Mouse (Mus musculus) left cerebral cortex, adult 2 months (tissue): ENCODE measurements around the gene Olfr1412. TPM values are rescaled to one million over a fixed set of nuclear protein-coding genes. Genes with fewer than 3 reads are reported as not detected.

Experiments used
- DNase-seq, 2 experiments: peaks; one replicate each; pipeline ENCODE4 v3.0.0; 2021 to 2022; ENCODE audit warnings: low spot score in 2 of 2, mixed read lengths in 1 of 2; ENCODE audit errors: extremely low spot score in 1 of 2
- H3K27ac ChIP-seq: fragments of 200-600 bp; 2 replicates; pipeline ENCODE4 v1.8.1; 2022
- H3K4me3 ChIP-seq: fragments of 200-600 bp; 2 replicates; pipeline ENCODE4 v1.8.1; 2022
- CTCF ChIP-seq: fragments of 200-600 bp; IDR thresholded peaks from 2 replicates; pipeline ENCODE4 v1.8.1; 2022; ENCODE audit warnings: antibody characterized with exemption, mild to moderate bottlenecking, moderate library complexity
- intact Hi-C: fragments of 180-260 bp; cut with DNase I; formaldehyde crosslinking; loops from one replicate; pipeline ENCODE4 v1.15.1; 2025
- long read RNA-seq, 2 experiments: library from polyadenylated mRNA; stranded (forward); transcript quantifications; one replicate each; pipeline ENCODE4 v2.0.0; 2021; ENCODE audit warnings: borderline mapping rate in 2 of 2
- total RNA-seq, 2 experiments: library from RNA; stranded (reverse); gene quantifications; 2 replicates each; pipeline ENCODE4 v1.2.3; 2021

Olfr1412 gene
- total RNA-seq: not detected
- long read RNA-seq, experiment 1: 0 reads
- long read RNA-seq, experiment 2: 0 reads

- no peak within 1 kb of the TSS for H3K27ac ChIP-seq
- intact Hi-C loops: no loop called here
- no peak within 1 kb of the TSS for H3K4me3 ChIP-seq
- TF ChIP-seq CTCF: no peak
- no peak for DNase-seq
These were observed at the start of gene Olfr1412 for GRCm38 (mm10) chr1:92585479-92585878. TSS of gene Olfr1412 (plus strand) at chr1:92585779.

- Histone ChIP-seq H3K4me3 (no peak overlapping the region), H3K27ac (no peak overlapping the region)
- intact Hi-C loops: no loop called here
- TF ChIP-seq CTCF: no peak
- no peak for DNase-seq
These were observed 48.6 kb upstream of the Olfr1412 start for GRCm38 (mm10) chr1:92536972-92537371.

GRCm38 (mm10) chr1:92539071-92539470, 46.5 kb upstream of the Olfr1412 start:
- intact Hi-C loops: no loop called here
- TF ChIP-seq CTCF: no peak
- DNase-seq: no peak
- Histone ChIP-seq H3K4me3 (no peak overlapping the region), H3K27ac (no peak overlapping the region)

- intact Hi-C loops: no loop called here
- Histone ChIP-seq H3K4me3 (no peak overlapping the region), H3K27ac (no peak overlapping the region)
- no peak for DNase-seq
- no peak for TF ChIP-seq CTCF
These were observed 39.6 kb upstream of the Olfr1412 start for GRCm38 (mm10) chr1:92545929-92546328.

GRCm38 (mm10) chr1:92571022-92571421, 14.6 kb upstream of the Olfr1412 start, which contains the start of gene Olfr1413:
TSS of gene Olfr1413 (plus strand) at chr1:92571322.
- TF ChIP-seq CTCF: no peak
- DNase-seq: no peak
- intact Hi-C loops: no loop called here
- Histone ChIP-seq H3K4me3 (no peak within 1 kb of the TSS), H3K27ac (no peak within 1 kb of the TSS)

- H3K4me3 ChIP-seq: no peak within 1 kb of the TSS
- no peak for DNase-seq
- no peak within 1 kb of the TSS for H3K27ac ChIP-seq
- no peak for TF ChIP-seq CTCF
- intact Hi-C loops: no loop called here
These were observed 8.5 kb downstream of the Olfr1412 start, which contains the start of gene Olfr1411 for GRCm38 (mm10) chr1:92594111-92594510. TSS of gene Olfr1411 (plus strand) at chr1:92594411.

GRCm38 (mm10) chr1:92596019-92596418, 10.4 kb downstream of the Olfr1412 start:
- no peak overlapping the region for H3K4me3 ChIP-seq
- DNase-seq: no peak
- intact Hi-C loops: no loop called here
- H3K27ac ChIP-seq: no peak overlapping the region
- TF ChIP-seq CTCF: no peak

GRCm38 (mm10) chr1:92605482-92605881, 19.9 kb downstream of the Olfr1412 start, which contains the start of gene Olfr1410:
TSS of gene Olfr1410 (plus strand) at chr1:92605782.
- intact Hi-C loops: no loop called here
- DNase-seq: no peak
- TF ChIP-seq CTCF: no peak

GRCm38 (mm10) chr1:92607711-92608110, 22.1 kb downstream of the Olfr1412 start:
- Histone ChIP-seq H3K4me3 (no peak overlapping the region), H3K27ac (no peak overlapping the region)
- no peak for TF ChIP-seq CTCF
- DNase-seq: no peak
- intact Hi-C loops: no loop called here

More at GRCm38 (mm10) chr1:92605482-92605881, 19.9 kb downstream of the Olfr1412 start, which contains the start of gene Olfr1410:
- Histone ChIP-seq H3K4me3 (no peak within 1 kb of the TSS), H3K27ac (no peak within 1 kb of the TSS)

- peak; percentile 55 to 70 for DNase-seq
- Histone ChIP-seq H3K4me3 (no peak overlapping the region), H3K27ac (no peak overlapping the region)
- intact Hi-C loops: loop anchor here (2.0 kb wide), 1 partner anchor 138 kb away; the partner anchor contains the start of gene Ndufa10
- TF ChIP-seq CTCF: peak; percentile 97
These were observed 25.4 kb downstream of the Olfr1412 start for GRCm38 (mm10) chr1:92611008-92611407.

GRCm38 (mm10) chr1:92613175-92613574, 27.6 kb downstream of the Olfr1412 start:
- H3K4me3 ChIP-seq: no peak overlapping the region
- no peak for TF ChIP-seq CTCF
- no peak overlapping the region for H3K27ac ChIP-seq
- DNase-seq: no peak
- intact Hi-C loops: no loop called here

- TF ChIP-seq CTCF: peak; percentile 72
- intact Hi-C loops: loop anchor here (2.0 kb wide), 1 partner anchor 32 kb away; no protein-coding TSS in a partner anchor
- DNase-seq: no peak
- no peak overlapping the region for H3K27ac ChIP-seq
- H3K4me3 ChIP-seq: no peak overlapping the region
These were observed 28.9 kb downstream of the Olfr1412 start for GRCm38 (mm10) chr1:92614516-92614915.

GRCm38 (mm10) chr1:92616046-92616445, 30.5 kb downstream of the Olfr1412 start:
- no peak for DNase-seq
- Histone ChIP-seq H3K27ac (no peak overlapping the region), H3K4me3 (no peak overlapping the region)
- TF ChIP-seq CTCF: no peak
- intact Hi-C loops: no loop called here
